Mouse (Mus musculus) left cerebral cortex, postnatal 25 days (tissue): ENCODE measurements around the gene Ralb. TPM values are rescaled to one million over a fixed set of nuclear protein-coding genes. Genes with fewer than 3 reads are reported as not detected.

Experiments
- DNase-seq, 2 experiments: peaks; one replicate each; pipeline ENCODE4 v3.0.0; 2022; ENCODE audit warnings: low spot score in 2 of 2, mixed read lengths in 1 of 2
- intact Hi-C: fragments of 180-260 bp; cut with DNase I; formaldehyde crosslinking; loops from one replicate; pipeline ENCODE4 v1.15.1; 2025
- total RNA-seq, 2 experiments: library from RNA; stranded (reverse); gene quantifications; 2 replicates each; pipeline ENCODE4 v1.2.3; 2021

Gene Ralb
- total RNA-seq, 2 experiments from 2014 or later: 22.7 to 24.0 TPM

GRCm38 (mm10) chr1:119421576-119422421 lies 82.8 kb downstream of the Ralb start, which contains the start of gene Inhbb:
Gene Inhbb, minus strand, starts transcription at chr1:119422248.
- peak; percentile 41 to 42 for DNase-seq
- intact Hi-C loops: loop anchor here (1.0 to 5.0 kb wide), 4 partner anchors 33 to 234 kb away; no protein-coding TSS in a partner anchor

- intact Hi-C loops: loop anchor here (1.0 to 5.0 kb wide), 4 partner anchors 33 to 234 kb away; no protein-coding TSS in a partner anchor
- peak in 1 of 2 experiments; percentile 15 for DNase-seq
These were observed 83.5 kb downstream of the Ralb start for GRCm38 (mm10) chr1:119420984-119421575.

Other genes with a start within 250 kb of the Ralb start
- gene Inhbb, start 82.5 kb downstream of the Ralb start, total RNA-seq: 1 to 10 TPM; 4.6 to 5.8 TPM
- 10 to 100 TPM; 13.9 to 18.5 TPM for gene Tmem185b, start 21.4 kb upstream of the Ralb start, total RNA-seq
- 1 to 10 TPM; 6.0 to 8.0 TPM for gene Epb41l5, start 144.2 kb upstream of the Ralb start, total RNA-seq